Mouse (Mus musculus) forebrain, embryonic 14.5 days (tissue): ENCODE measurements at regions not wholly inside any gene's neighbourhood (a gene's known extent, or its start where the extent isn't known, plus 50 kb on each side); places are given as distances from the start of the nearest gene placed in this dataset.
A peak's percentile ranks its signal among the peaks of the same experiment; 100 is the strongest.

Source experiments
- ATAC-seq: fragments of 200-750 bp; cut with Nextera tagmentation; 2 replicates; pipeline ENCODE4 v1.8.0; 2017; ENCODE audit warnings: mild to moderate bottlenecking, moderate library complexity
- DNase-seq: peaks from one replicate; pipeline ENCODE4 v3.0.0-alpha.2; 2015; ENCODE audit warnings: low spot score
- H3K27ac ChIP-seq: fragments of 300-500 bp; sonication (generic); 2 replicates; pipeline ENCODE4 v1.5.1; 2014; ENCODE audit warnings: low read depth, mild to moderate bottlenecking, control low read depth, low read length, moderate library complexity
- H3K27me3 ChIP-seq: fragments of 300-500 bp; sonication (generic); replicated peaks from 2 replicates; pipeline ENCODE4 v1.6.1; 2014; ENCODE audit warnings: low read length, control low read depth, mixed read lengths; ENCODE audit not compliant: control insufficient read depth, insufficient read depth
- H3K36me3 ChIP-seq: fragments of 300-500 bp; sonication (generic); 2 replicates; pipeline ENCODE4 v1.6.1; 2014; ENCODE audit warnings: low read length, control low read depth; ENCODE audit not compliant: control insufficient read depth, insufficient read depth
- H3K4me1 ChIP-seq: fragments of 300-500 bp; sonication (generic); 2 replicates; pipeline ENCODE4 v1.6.1; 2014; ENCODE audit warnings: antibody characterized with exemption, low read length, control low read depth; ENCODE audit not compliant: control insufficient read depth, insufficient read depth
- H3K4me2 ChIP-seq: fragments of 300-500 bp; sonication (generic); 2 replicates; pipeline ENCODE4 v1.6.1; 2014; ENCODE audit warnings: mild to moderate bottlenecking, control low read depth, low read length
- H3K4me3 ChIP-seq: fragments of 300-500 bp; sonication (generic); 2 replicates; pipeline ENCODE4 v1.5.1; 2014; ENCODE audit warnings: low read depth, low read length, control low read depth
- H3K9ac ChIP-seq: fragments of 300-500 bp; sonication (generic); 2 replicates; pipeline ENCODE4 v1.6.1; 2014; ENCODE audit warnings: mild to moderate bottlenecking, low read length, control low read depth, moderate library complexity
- H3K9me3 ChIP-seq: fragments of 300-500 bp; sonication (generic); replicated peaks from 2 replicates; pipeline ENCODE4 v1.6.1; 2016; ENCODE audit warnings: low read length, control low read depth, mixed read lengths; ENCODE audit not compliant: control insufficient read depth
- WGBS: fragments of 180-500 bp; shearing (Covaris S2); extraction: QIAGEN DNeasy Blood & Tissue Kit; methylation state at CpG from one replicate; pipeline ENCODE4 v1.1.7; 2014; 5-methylcytosine and 5-hydroxymethylcytosine counted together

DNA sequence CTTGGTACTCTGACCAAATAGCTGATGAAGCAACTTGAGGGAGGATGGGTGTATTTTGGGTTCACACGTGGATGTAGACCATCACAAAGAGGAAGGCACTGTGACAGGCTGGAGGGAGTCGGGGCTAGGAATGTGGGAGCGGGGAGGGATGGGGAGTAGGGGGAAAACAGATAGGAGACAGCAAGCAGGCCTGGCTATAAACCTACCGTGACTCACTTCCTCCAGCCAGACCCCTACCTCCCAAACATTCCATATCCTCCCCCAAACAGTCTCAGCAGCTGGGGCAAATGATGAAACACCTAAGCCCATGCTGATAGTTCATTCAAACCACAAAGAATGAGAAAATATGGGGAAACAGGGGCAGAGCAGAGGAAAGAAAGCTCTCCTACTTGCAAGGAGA, 91.1 kb upstream of the Sox4 start:
- Histone ChIP-seq H3K4me2 (no peak overlapping the region), H3K36me3 (no peaks in the 10 kb centered on the region), H3K4me1 (peaks cover 6% of the 10 kb centered on the region), H3K4me3 (no peak overlapping the region), H3K9ac (no peak overlapping the region), H3K27ac (no peak overlapping the region), H3K27me3 (no peaks in the 10 kb centered on the region), H3K9me3 (no peaks in the 10 kb centered on the region)
- DNase-seq (no peak), ATAC-seq (no peak)
- WGBS = 75% methylated on average over 4 of the region's 4 CpGs

DNA sequence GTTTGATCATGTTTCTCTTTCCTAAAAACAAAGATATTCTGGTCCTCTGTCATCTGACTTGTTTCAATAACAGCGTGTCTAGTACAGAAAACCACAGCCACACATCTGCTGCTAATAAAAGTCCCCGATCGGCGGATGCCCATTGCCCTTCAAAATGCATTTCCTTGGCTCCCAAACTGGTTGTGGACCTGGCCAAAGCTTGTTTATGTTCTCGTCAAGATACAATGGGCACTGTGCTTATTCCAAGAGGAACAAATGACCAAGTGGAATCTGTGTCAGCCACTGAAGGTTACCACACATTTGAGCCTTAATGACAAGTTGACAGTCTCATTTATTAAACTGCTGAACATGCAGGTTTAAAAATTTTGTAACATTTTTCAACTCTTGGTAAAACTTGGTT, 86.8 kb upstream of the Sox4 start:
- H3K9ac ChIP-seq = no peak overlapping the region
- no peaks in the 10 kb centered on the region for H3K36me3 ChIP-seq
- WGBS = 93% methylated on average over 5 of the region's 5 CpGs
- no peaks in the 10 kb centered on the region for H3K9me3 ChIP-seq
- no peak overlapping the region for H3K4me2 ChIP-seq
- H3K27ac ChIP-seq = no peak overlapping the region
- no peaks in the 10 kb centered on the region for H3K27me3 ChIP-seq
- H3K4me1 ChIP-seq = peaks cover 2% of the 10 kb centered on the region
- ATAC-seq (no peak), DNase-seq (no peak)
- H3K4me3 ChIP-seq = no peak overlapping the region

GRCm38 (mm10) chr13:29034904-29035303, 81.4 kb upstream of the Sox4 start:
- Histone ChIP-seq H3K4me2 (no peak overlapping the region), H3K27me3 (no peaks in the 10 kb centered on the region), H3K27ac (no peak overlapping the region), H3K4me3 (no peak overlapping the region), H3K36me3 (no peaks in the 10 kb centered on the region), H3K9me3 (no peaks in the 10 kb centered on the region), H3K4me1 (no peaks in the 10 kb centered on the region; the same call in 1 of the 2 replicates), H3K9ac (no peak overlapping the region)
- DNase-seq (peak; percentile 35), ATAC-seq (peak; percentile 55; the same call in 1 of the 2 replicates)
- 9% methylated on average over 4 of the region's 4 CpGs for WGBS

GRCm38 (mm10) chr13:29034444-29034843, 80.9 kb upstream of the Sox4 start:
- DNase-seq (no peak), ATAC-seq (no peak)
- Histone ChIP-seq H3K9ac (no peak overlapping the region), H3K4me1 (no peaks in the 10 kb centered on the region; the same call in 1 of the 2 replicates), H3K27ac (no peak overlapping the region), H3K27me3 (no peaks in the 10 kb centered on the region), H3K4me3 (no peak overlapping the region), H3K4me2 (no peak overlapping the region), H3K9me3 (no peaks in the 10 kb centered on the region), H3K36me3 (no peaks in the 10 kb centered on the region)
- WGBS = 37% methylated on average over 8 of the region's 8 CpGs

GRCm38 (mm10) chr13:29027146-29027545, 73.6 kb upstream of the Sox4 start:
- H3K27ac ChIP-seq = no peak overlapping the region
- H3K4me1 ChIP-seq = no peaks in the 10 kb centered on the region
- no peak overlapping the region for H3K4me2 ChIP-seq
- WGBS = 91% methylated on average over 10 of the region's 10 CpGs
- H3K36me3 ChIP-seq = no peaks in the 10 kb centered on the region
- no peaks in the 10 kb centered on the region for H3K9me3 ChIP-seq
- DNase-seq = no peak
- no peaks in the 10 kb centered on the region for H3K27me3 ChIP-seq
- H3K4me3 ChIP-seq = no peak overlapping the region
- no peak overlapping the region for H3K9ac ChIP-seq
- no peak for ATAC-seq

GRCm38 (mm10) chr13:29023486-29023885, 70.0 kb upstream of the Sox4 start:
- Histone ChIP-seq H3K4me1 (no peaks in the 10 kb centered on the region), H3K4me3 (no peak overlapping the region), H3K36me3 (no peaks in the 10 kb centered on the region), H3K27me3 (no peaks in the 10 kb centered on the region), H3K4me2 (no peak overlapping the region), H3K27ac (no peak overlapping the region), H3K9ac (no peak overlapping the region), H3K9me3 (no peaks in the 10 kb centered on the region)
- WGBS = 94% methylated on average over 1 of the region's 1 CpGs
- DNase-seq (no peak), ATAC-seq (no peak)

GRCm38 (mm10) chr13:29019839-29020238, 66.3 kb upstream of the Sox4 start:
- Histone ChIP-seq H3K36me3 (no peaks in the 10 kb centered on the region), H3K4me2 (no peak overlapping the region), H3K9ac (no peak overlapping the region), H3K4me3 (no peak overlapping the region), H3K27ac (no peak overlapping the region), H3K27me3 (no peaks in the 10 kb centered on the region), H3K9me3 (no peaks in the 10 kb centered on the region), H3K4me1 (peaks cover 20% of the 10 kb centered on the region)
- DNase-seq = no peak
- no peak for ATAC-seq
- WGBS = 89% methylated on average over 3 of the region's 3 CpGs

GRCm38 (mm10) chr13:29016145-29016651, 62.7 kb upstream of the Sox4 start:
- ATAC-seq (peak; percentile 58), DNase-seq (peak; percentile 73)
- no peaks in the 10 kb centered on the region for H3K36me3 ChIP-seq
- WGBS = 59% methylated on average over 25 of the region's 25 CpGs
- peak overlapping the region; percentile 87 for H3K27ac ChIP-seq
- H3K9ac ChIP-seq = peak overlapping the region; percentile 57; the same call in 1 of the 2 replicates
- H3K27me3 ChIP-seq = no peaks in the 10 kb centered on the region
- H3K4me3 ChIP-seq = peak overlapping the region; percentile 18
- peak overlapping the region; percentile 54 for H3K4me2 ChIP-seq
- H3K9me3 ChIP-seq = no peaks in the 10 kb centered on the region
- peaks cover 30% of the 10 kb centered on the region for H3K4me1 ChIP-seq

- Histone ChIP-seq H3K27me3 (no peaks in the 10 kb centered on the region), H3K9me3 (no peaks in the 10 kb centered on the region), H3K4me1 (peaks cover 30% of the 10 kb centered on the region), H3K9ac (peak overlapping the region; percentile 57), H3K4me3 (peak overlapping the region; percentile 26), H3K4me2 (peak overlapping the region; percentile 54), H3K36me3 (no peaks in the 10 kb centered on the region), H3K27ac (peak overlapping the region; percentile 87)
- DNase-seq = no peak
- WGBS = 4% methylated on average over 9 of the region's 9 CpGs
- peak; percentile 68 for ATAC-seq
Measured at GRCm38 (mm10) chr13:29015605-29015994, 62.1 kb upstream of the Sox4 start.
